Mouse (Mus musculus) bone marrow macrophage, adult 2 months (primary cell): ENCODE measurements around the gene Htra1.

ENCODE experiments used
- CTCF ChIP-seq: IDR thresholded peaks from 2 replicates; pipeline ENCODE4 v1.5.1; 2012; ENCODE audit warnings: low read depth, mild to moderate bottlenecking, low read length, moderate library complexity
- POLR2A ChIP-seq: IDR thresholded peaks from 2 replicates; pipeline ENCODE4 v1.6.1; 2012; ENCODE audit warnings: mild to moderate bottlenecking, low read depth, low read length, borderline replicate concordance

DNA sequence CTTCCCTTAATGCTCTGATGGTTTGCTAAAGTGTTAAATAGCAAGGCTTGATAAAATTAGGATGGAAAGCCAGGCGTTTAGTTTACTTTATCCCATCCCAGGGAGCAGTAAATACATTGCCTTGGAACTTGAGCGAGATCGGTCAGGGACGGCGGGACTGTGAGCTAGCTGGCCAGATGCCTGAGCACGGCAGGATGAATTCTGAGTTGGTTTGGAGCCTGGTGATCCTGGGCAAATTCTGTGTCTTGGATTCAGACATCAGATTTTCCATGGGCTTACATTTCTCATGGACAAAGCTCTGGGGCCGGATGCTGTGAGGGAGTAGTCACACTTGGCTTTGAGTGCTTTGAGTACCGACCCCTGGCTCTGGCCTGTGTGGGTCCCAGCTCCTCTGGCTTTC, 4.8 kb downstream of the Htra1 start:
- TF ChIP-seq CTCF (no peak), POLR2A (no peak)
